Mouse (Mus musculus) gastrocnemius, adult 18-20 months (tissue): ENCODE measurements around the gene Kmt2e. TPM values are rescaled to one million over a fixed set of nuclear protein-coding genes. Genes with fewer than 3 reads are reported as not detected.

Experiments used
- DNase-seq: peaks from one replicate; pipeline ENCODE4 v3.0.0; 2021; ENCODE audit warnings: low spot score
- total RNA-seq, 2 experiments: library from RNA; stranded (reverse); gene quantifications; 2 replicates each; pipeline ENCODE4 v1.2.3; 2021

Kmt2e gene
- total RNA-seq, 2 experiments from 2014 or later = 20.3 to 28.3 TPM

DNA sequence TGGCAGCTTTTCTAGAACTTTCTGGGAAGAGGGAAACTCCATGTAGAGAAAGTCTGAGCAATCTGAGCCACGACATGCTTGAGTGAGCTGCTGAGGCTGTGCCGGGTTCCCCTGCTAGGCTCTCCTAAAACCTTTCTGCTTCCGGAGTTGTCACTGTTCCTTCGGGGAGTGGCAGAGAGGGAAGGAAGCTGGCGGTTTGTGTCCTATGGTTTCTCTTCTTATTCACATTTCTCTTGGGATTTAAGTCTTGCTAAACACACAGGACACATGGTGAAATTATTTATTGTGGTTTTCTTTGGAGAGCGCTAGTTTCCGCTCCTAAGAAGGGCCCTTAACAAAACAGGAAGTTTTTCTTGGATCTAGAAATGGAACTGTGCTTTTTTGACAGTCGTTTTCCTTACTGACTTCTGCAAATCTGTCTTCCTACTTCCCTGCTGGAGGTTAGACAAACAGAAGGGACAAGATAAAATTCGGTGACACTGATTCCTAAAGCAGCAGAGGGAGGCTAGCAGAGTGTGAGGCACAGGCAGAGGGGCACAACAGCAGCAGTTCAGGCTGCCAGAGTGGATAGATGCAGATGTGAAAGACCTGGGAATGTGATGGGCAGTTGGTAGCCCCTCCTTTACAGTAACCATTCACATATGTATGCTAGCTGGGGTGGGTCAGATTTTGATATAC, 24.1 kb upstream of the Kmt2e start:
- peak; percentile 50 for DNase-seq

DNA sequence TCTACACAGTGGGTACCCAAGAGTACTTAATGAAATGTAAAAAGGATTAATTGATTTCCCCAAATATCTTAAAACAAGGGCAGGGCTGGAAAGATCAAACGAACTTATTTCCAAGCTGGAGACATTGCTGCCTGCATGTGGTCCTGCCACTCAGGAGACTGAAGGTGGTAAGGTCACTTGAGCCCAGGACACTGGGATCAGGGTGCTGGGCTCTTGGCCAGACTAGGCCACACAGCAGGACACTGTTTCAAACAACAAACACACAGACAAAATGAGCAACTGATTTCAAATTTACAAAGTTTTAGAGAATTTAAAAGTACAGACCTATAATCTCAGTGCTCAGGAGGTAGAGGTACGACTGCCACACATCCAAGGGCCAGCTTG, 23.5 kb upstream of the Kmt2e start:
- peak; percentile 67 for DNase-seq

DNA sequence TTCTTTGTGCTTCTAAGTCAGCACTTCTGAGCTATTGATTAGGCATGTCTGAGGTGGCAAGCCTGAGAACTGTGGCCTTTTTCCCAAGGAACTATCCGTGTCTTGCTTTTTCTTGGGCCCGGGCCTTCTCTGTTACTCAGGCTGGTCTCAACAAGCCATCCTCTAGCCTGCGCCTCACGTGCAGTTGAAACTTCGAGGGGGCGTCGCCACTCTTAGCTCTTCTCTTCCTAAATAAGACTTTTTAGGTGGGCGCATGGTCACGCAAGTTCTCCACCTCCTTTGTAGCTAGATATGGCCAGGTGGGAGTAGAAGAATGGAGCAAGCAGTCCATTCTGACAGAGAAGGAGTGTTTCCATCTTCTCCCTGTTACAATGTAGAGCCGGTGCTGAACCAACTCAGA, 22.6 kb upstream of the Kmt2e start:
- DNase-seq = no peak

DNA sequence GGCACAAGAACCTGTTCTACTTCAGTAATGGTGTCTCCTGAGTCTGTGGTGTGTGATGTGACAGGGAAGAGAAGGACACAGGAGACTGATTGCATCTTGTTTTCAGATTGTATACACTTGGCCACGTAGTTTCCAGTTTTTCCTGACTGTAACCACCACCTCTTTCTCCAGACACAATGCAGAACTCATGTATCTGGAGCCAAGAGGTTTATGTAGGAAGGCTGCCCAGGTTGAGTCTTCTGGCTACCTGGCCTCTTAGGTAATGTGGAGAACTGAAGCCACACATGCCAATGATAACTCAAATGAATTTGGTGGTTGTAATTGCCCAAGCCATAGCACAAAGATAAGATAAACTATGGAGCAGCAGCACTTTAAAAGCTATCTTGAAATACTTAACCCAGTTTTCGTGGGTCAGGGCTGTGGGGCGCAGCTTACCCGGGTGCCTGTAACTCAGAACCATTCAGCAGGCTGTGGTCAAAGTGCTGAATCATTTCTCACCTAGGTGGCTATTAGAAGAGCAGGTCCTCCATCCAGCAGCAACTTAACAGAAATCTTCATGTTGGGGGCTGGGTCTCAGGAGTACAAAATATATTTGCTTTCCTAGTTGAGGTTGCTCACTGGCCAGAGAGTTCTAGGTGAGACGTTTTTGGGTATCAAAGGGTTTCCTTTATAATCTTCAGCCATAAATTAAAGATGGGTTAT, 21.8 kb upstream of the Kmt2e start:
- DNase-seq = no peak

DNA sequence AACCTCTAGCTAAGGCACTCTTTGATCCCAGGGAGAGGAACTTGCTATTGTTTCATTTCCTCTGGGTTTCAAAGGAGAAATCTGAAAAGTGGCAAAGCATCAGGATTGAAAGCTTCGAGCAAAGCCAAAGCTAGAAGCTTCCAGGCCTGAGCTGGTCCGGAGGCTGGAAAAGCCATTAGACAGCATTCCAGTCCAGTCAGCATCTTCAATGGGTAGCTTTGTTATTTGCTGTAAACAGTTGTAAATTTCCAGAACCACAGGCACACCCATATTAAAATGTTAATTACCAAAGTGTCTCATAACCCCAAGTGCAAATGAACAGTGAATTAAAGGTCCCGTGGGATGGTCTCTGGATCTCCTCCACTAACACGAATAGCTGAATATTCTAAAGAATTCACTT, 21.2 kb upstream of the Kmt2e start:
- DNase-seq = no peak

DNA sequence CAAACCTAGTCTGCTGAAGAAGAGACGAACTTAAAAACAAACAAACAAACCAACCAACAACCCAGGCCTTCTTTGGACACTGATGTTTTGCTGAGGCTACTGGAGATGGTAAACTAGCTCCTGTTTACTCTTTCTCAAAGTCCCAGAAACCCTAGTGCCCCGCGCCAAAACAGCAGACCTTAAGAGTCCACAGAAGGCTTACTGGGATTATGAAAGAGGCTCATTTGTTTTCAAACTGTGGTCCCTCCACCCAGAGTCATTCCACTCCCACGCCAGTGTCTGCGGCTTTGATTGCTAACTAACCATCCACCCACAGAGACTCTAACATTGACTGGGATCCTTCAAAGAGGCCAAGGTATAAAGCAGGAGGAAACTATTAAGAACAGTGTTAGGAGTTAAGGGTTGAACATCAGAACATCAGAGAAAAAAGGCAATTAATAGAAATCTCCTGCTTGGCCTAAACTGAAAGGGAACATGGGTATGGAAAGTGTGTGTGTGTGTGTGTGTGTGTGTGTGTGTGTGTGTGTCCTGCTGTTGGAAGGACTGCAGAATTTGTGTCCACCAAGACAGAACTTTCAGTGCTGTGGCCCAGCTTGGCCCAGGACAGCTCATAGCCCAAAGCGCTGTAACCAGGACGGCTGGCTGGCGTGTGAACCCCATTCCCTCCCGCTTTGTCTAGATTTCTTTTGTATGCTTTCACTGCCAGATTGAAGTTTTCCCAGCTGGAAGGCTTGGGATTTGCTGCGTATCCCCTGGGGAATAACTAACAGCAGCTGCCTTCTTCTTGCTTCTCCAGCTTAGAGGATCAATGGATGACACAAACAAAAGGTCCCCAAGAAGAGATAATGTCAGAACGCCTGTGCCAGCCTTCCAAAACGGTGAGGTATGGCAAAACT, 20.4 kb upstream of the Kmt2e start:
- peak; percentile 68 for DNase-seq

DNA sequence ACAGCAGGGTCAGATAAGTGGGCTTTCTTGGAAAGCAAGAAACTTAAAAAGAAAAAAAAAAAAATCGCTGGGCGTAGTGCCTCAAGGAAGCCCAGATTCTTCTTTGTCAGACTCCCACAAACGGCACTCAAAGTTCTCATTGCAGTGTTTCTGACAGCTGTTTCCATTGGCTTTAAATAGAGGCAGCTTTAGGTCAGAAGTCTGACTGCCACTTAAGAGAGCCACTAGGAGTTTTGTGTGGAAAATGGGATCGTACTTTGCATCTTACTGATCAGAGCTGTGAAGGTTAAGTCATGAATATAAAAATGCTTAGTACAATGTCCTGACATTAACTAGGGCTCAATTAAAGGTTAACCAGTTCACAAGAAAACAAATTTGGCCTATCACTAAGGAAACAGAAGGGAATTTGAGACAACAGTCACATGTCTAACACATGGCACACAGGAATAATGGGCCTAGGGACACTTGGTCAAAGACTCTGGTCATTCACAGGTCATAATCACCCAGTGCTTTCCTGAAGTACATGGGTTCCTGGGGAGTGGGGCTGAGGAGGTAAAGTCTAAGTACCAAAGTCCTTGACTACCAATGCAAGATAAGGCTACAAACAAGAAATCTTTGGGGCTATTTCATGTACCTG, 19.6 kb upstream of the Kmt2e start:
- no peak for DNase-seq

DNA sequence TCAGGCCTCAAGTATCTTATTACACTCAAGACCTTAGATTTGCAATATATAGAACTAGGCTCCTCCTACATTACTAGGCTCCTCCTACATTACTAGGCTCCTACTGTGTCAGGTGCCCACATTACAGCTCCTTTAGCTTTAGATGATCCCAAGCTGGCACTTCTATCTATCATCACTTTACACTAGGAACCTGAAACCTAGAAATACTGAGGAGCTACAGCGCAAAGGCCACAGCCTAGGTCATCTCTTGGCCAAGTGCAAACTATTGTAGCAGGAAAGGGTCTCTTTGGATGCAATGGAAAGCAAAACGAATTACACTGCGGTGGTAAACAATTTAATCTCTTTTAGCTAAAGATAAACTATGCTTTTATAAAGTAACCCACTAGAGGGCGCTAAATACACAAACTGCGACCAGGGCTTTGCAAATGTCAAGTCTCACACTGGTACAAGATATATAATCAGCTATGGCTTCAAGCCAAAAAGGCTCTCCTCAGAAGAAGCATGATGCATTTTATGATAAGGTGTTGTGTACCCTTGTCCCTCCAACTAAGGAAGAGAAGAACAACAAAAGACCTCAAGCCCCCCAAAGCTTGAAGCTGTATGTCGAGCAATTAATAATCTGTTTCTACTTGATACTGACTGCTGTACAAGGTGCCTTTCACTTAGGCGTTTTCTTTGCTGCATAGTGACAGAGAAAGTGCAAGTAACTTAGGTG, 18.5 kb upstream of the Kmt2e start:
- DNase-seq = peak; percentile 67

DNA sequence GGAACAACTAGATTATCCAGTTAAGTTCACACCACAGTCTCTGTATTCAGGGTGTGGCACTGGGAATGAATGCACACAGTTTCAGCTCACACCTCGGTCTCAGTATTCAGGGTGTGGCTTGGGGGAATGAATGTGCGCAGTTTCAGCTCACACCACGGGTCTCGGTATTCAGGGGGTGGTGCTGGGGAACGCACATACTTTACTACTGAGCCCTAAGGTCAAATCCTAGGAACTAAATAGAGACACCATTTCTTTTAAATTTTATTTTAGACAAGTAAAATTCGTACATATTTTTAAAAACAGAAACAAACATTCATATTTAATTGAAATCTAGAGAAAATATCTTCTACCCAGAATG, 18.0 kb upstream of the Kmt2e start:
- DNase-seq = peak; percentile 45

DNA sequence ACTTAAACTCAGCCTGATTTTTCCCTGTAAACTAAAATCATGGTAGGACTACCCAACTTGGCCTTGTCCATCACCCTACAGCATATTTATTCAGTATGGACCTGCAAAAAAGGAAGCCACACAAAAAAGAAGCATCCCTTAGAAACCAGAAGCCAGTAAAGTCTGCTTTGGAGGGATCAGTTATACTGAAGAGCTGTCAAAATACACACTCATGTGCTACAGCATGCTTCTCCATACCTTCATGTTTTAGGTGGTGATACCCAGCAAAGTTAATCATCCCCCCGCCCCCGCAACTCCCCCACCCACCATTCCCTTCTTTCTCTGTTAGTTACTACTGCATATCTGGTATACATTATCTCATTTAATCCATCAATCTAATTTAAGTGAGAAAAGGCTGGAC, 16.5 kb upstream of the Kmt2e start:
- DNase-seq = no peak

DNA sequence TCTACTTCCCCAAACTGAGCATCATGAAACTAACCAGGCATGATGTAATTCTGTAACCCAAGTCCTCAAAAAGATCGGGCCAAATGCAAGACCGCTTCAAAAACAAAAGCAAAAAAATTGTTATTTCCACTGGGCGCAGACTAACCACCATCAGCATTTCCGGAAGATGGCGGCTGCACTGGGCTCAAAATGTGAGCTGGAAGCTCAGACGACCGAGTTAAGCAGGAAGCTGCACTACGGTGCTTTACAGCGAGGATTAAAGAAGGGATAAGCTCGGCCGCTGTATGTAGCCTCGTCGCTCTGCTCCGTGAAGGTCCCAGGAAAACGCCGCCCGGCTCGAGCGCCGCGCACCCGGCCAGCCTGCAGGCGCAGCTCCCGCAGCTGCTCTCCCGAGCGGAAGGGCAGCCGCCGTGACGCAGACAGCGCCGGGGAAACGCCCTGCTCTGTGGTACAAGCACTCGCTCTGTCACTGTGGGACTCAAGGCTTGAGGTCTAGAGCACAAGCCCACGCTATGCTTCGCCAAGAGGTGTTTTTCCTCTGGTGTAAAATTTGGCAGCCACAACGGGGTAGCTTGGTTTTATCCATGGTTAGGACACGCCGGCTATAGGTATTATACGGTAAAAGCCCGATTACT, 16.0 kb upstream of the Kmt2e start:
- DNase-seq = peak; percentile 91

DNA sequence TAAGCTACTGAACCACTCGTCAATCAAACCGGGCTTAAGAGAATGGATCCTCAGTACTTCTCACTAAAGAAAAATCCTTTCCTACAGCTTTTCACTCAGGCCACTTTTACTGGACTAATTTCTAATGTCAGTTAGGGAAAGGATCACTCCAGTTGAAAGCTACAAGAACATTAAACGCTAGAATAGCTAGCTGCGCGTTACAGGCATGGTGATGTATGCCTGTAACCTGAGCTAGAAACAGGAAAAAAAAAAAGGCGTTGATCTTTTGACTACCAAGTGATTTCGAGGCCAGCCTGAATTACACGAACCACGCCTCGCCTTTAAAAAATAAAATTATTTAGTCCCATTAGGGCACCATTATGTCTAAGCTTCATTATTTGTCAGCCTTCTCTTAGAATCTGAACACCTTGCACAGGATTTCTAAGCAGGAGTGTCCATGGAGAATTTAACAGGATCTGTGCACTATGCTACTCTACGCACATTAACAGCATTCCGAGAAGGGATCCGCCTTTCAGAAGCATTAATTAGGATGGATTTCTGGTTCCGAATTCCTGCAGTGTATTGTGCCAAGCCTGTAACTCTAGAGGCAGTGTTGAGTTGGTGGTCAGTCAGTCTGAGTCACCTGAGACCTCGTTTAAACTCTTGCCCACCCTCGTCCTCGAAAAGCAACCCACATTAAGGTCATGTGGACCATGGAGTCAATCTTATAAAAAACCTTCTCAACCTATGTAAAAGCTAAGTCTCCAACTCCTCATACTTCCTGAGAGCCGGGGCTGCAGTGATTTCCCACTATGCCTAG, 15.2 kb upstream of the Kmt2e start:
- DNase-seq = no peak

DNA sequence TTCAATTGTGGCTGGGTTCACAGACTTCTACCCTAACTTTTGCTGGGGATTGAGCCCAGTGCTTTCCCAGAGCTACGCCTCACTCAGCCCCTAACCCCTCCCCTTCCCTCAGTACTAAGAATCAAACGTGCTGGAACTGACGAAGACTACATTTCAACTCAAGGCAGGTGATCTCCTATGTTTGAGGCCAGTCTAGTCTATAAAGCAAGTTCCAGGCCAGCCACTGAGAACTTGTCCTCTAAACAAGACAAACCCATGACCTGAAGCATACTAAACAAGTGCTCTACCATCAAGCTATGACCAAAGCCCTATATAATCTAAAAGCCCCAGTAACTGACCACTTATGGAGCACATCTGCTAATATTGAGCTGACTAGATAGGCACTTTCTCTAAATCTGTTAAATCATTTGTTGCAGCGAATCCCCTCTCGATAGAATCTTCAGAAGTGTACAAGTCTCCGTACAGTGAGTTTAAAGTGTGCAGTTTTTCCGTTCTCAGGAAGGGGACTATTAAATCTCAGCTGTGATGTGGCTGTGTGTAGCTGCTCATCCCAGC, 14.5 kb upstream of the Kmt2e start:
- DNase-seq = no peak

DNA sequence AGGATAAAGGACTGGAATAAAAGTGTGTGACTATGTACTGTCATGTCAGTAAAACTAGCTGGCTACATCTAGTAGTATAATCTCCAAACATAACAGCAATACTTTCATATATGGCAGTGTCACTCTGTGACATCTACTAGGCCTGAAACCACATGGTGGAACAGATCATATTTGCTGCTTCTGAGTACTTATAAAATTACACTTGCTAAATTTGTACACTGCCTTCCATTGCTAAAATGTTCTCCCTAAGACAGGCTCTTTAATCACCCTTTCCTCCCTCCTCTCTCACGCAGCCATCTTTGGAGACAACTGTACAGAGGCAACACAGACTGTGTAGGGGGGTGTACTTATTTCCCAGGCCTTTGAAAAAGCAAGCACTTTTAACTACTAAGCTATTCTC, 13.8 kb upstream of the Kmt2e start:
- DNase-seq = peak; percentile 49

DNA sequence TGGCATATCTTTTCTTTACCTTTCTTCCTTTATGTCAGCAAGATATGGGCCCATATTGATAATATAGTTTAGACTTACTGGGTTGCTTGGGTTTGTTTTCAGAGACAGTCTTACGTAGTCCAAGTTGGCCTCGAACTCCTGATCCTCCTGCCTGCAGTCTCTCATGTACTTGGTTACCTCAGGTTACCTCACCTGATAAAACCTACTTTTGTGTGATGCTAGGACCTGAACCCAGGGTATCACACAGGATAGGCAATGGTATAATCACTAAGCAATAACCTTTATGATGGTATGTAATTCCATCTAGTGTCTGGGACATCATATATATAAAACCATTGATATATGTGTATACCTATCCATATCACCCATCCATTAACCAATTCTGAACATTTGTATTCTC, 12.8 kb upstream of the Kmt2e start:
- DNase-seq = no peak

DNA sequence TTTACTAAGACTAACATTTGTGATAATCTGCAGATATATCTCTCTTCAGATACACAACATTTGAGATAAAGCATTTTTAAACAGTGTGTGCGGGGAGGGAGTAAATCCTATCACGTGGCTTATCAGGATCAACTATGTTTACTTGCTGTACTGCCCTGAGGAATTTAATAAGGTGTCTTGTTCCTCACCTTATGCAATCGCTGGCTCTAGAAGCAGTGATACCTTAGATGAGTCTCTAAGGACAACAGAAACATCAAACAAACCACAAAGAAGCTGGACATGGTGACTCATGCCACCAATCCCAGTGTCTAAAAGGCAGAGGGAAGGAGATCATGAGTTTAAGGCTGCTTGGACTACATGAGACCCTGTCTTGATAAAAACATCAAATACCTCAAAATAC, 11.2 kb upstream of the Kmt2e start:
- DNase-seq = peak; percentile 59

DNA sequence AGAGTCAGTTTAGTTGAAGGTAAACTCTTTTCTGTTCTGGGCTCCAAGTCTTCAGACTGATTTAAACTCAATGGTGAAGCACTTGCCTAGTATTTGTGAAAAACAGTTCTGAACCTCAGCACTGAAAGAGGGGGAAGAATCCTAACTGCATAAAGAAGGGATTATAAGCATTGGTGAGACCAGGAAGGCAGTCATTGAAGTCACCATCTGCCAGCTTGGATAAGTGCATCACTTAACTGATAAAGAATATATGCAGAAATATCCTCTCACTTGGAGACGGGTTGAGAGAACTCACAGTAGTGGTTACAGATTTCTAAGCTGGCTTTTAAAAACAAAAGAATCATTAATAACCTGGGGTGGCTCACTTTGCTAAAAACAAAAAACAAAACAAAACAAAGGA, 6.7 kb upstream of the Kmt2e start:
- no peak for DNase-seq

DNA sequence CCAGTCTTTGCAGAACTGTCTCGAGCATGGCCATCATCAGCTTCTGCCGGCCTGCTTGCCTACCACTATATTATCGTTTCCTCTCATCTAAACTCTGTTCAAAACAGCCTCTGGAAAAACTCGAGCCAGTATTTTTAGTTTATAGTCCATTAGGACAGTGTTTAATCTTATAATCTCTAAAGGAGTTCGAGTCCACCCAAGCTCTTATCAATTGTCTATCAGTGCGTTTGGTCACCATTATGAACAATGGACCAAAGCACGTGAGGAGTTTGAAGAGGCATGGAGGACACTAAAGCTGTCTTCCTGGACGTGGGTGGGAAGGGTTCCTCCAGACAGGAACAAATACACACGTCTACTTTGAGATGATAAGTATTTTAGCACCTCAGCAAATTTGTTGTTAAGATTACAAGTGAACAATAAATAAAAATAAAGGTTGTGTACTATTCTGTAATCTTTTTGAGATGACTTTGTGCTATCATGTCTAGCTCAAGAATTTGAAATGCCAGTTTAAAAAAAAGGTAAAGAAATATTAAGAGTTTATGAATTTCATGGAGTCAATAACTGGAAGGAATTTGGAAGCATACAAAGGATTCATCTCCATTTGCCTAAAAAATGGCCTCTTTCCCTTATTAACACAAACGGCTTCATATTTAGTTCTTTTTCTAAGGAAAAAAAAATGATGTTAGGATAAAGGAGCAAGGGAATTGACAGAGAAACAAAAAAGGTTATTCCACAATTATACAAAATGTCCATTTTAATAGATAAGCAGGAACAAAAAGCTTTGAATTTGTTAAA, 3.0 kb upstream of the Kmt2e start:
- no peak for DNase-seq
